Mouse (Mus musculus): ENCODE results near the gene Pitpnm2.

GRCm38 (mm10) chr5:124255141-124255540 is 5.6 kb upstream of the Pitpnm2 start:
- TF ChIP-seq MYOG (IDR thresholded peaks at IDR 0.05; ENCODE audit: control insufficient read depth, extremely low read depth, insufficient read length) (no peak), CTCF (IDR thresholded peaks at IDR 0.05; ENCODE audit: control insufficient read depth, insufficient read depth, insufficient read length) (no peak), USF1 (IDR thresholded peaks at IDR 0.05; ENCODE audit: low read depth) (no peak), MAX (IDR thresholded peaks at IDR 0.05) (no peak)
